Mouse (Mus musculus) embryonic fibroblast, embryonic 13.5 days (primary cell): ENCODE data around the gene Tnfrsf18.

Source experiments
- CTCF ChIP-seq: IDR thresholded peaks from 2 replicates; pipeline ENCODE4 v1.5.1; 2011; ENCODE audit warnings: mild to moderate bottlenecking, control low read depth, low read length, moderate library complexity, borderline replicate concordance; ENCODE audit not compliant: insufficient read depth
- POLR2A ChIP-seq: IDR thresholded peaks from 2 replicates; pipeline ENCODE4 v1.6.1; 2011; ENCODE audit warnings: low read depth, mild to moderate bottlenecking, control low read depth, low read length, moderate library complexity

DNA sequence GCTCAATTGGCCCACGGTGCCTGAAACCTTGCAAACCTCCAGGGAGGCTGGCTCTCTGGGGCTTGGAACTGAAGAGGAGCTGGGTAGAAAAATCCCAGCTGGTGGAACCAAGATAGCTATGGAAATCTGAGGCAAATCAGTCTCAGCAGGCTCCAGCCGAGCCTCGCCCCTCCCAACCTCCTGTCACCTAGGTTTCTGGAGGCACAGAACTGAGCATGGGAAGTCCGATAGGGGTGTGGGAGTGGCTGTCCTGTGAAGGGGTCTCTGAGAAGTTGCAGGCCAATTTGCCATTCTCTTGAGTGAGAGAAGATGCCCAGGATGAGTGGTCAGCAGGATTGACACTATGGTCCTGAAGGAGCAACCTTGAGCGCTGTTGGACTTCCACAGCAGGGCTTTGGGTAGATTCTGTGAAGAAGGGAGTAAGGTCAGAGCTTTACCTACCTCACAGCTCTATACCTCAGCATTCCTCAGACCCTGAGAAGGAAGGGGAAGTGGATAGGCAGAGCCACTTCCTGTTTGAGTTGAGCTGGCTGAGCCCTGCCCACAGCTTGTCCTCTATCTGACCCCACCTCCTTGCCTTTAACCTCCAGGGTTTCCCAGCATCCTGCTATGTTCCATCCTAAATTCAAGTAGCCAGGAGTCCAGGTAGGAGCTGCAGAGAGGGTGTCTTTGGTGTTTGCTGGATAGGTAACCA lies 41.4 kb downstream of the Tnfrsf18 start:
- TF ChIP-seq CTCF: no peak
- TF ChIP-seq POLR2A: no peak
